Mouse (Mus musculus) liver, embryonic 14.5 days (tissue): ENCODE measurements around the gene Zfhx2.

Experiments used
- CTCF ChIP-seq: IDR thresholded peaks from 2 replicates; pipeline ENCODE4 v1.5.1; 2016; ENCODE audit warnings: antibody characterized with exemption, low read depth, control low read depth
- EP300 ChIP-seq: IDR thresholded peaks from 2 replicates; pipeline ENCODE4 v1.6.1; 2016; ENCODE audit warnings: antibody characterized with exemption, low read depth

DNA sequence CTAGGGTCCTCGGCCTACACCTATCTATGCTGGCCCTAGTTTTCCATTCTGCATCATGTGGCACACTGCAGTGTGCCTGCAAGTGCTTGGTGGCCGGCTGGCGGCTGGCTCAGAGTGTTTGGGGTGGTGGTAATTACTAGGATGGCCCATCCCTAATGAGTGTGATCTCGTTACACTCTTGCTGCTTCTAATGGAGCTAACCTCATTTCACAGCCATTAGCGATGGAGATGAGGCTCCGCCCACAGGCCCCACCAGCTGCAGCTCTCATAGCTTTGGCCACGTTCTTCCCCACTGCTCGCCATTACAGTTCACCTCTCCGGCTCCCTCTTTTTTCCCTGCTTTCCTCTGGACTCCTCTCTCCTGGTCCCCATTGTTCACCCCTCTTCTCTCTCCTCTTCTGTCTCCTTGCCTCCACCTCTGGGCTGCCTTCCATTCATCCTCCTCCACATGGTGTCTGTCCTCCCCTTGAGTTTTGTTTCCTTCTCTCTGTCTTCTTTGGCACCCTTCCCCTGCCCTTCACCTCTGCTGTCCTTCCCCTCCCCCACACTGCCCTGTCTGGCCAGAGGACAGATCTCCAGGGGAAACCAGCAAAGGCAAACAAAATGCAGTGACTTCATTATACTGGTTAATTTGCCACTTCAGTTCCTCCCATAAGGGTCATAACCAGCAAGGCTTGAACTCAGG is 6.7 kb downstream of the Zfhx2 start:
- TF ChIP-seq CTCF (no peak), EP300 (no peak)
